Mouse (Mus musculus): Measurements from ENCODE around the gene Tut4. TPM values are rescaled to one million over a fixed set of nuclear protein-coding genes. Genes with fewer than 3 reads are reported as not detected.

Gene Tut4
- polyA plus RNA-seq, 1 experiment from 2014 or later: 59.0 TPM

Other genes starting within 250 kb of the Tut4 start
- gene Zyg11a, start 241.4 kb upstream of the Tut4 start, polyA plus RNA-seq (2014; fragmentation: Nextera tagmentation; extraction: Ambion mirVana): not detected in 2 replicates
- 37.0 and 49.7 TPM in 2 replicates for gene Zyg11b, start 158.3 kb upstream of the Tut4 start, polyA plus RNA-seq (2014; fragmentation: Nextera tagmentation; extraction: Ambion mirVana)
- 45.7 and 46.4 TPM in 2 replicates for gene Coa7, start 131.3 kb upstream of the Tut4 start, polyA plus RNA-seq (2014; fragmentation: Nextera tagmentation; extraction: Ambion mirVana)
- 4.9 and 6.6 TPM in 2 replicates for gene Shisal2a, start 76.1 kb upstream of the Tut4 start, polyA plus RNA-seq (2014; fragmentation: Nextera tagmentation; extraction: Ambion mirVana)
- gene Gpx7, start 52.5 kb upstream of the Tut4 start, polyA plus RNA-seq (2014; fragmentation: Nextera tagmentation; extraction: Ambion mirVana): 16.2 and 23.9 TPM in 2 replicates
- gene Prpf38a, start 119.9 kb downstream of the Tut4 start, polyA plus RNA-seq (2014; fragmentation: Nextera tagmentation; extraction: Ambion mirVana): 77.2 and 88.0 TPM in 2 replicates
- gene Orc1, start 120.0 kb downstream of the Tut4 start, polyA plus RNA-seq (2014; fragmentation: Nextera tagmentation; extraction: Ambion mirVana): 1.5 and 2.1 TPM in 2 replicates
- gene Cc2d1b, start 160.5 kb downstream of the Tut4 start, polyA plus RNA-seq (2014; fragmentation: Nextera tagmentation; extraction: Ambion mirVana): 21.1 and 25.3 TPM in 2 replicates

Data from midbrain, embryonic 14.5 days (tissue).